Mouse (Mus musculus): Measurements from ENCODE around the gene Clcnkb.

The Clcnkb gene

GRCm38 (mm10) chr4:141404518-141405313 is 11.1 kb downstream of the Clcnkb start:
- peak; percentile 88 for DNase-seq (ENCODE audit: low spot score)

GRCm38 (mm10) chr4:141400171-141400570 is 15.6 kb downstream of the Clcnkb start:
- no peak for DNase-seq (ENCODE audit: low spot score)

DNA sequence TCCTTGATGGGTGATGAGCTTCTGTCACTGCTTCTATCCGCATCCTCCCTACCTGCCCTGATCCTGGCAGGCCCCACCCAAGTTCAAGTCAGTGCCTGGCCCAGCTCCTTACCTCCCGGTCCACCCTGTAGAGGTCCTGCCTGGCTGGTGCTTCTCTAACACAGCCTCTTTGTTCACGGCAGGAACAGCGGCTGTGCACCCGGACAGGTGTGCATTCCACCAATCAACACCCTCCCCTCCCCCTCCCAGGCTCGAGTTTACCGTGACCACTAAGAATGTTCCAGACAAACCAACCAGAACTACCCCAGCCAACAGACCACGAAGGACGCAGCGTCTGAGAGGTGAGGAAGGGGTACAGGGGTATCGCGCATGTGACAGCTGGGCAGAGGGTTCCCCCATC is 17.3 kb downstream of the Clcnkb start, which contains the start of gene Clcnka:
TSS of gene Clcnka (minus strand) at position 180 of the 400 bp plus-strand sequence.
- no peak for DNase-seq (ENCODE audit: low spot score)

DNA sequence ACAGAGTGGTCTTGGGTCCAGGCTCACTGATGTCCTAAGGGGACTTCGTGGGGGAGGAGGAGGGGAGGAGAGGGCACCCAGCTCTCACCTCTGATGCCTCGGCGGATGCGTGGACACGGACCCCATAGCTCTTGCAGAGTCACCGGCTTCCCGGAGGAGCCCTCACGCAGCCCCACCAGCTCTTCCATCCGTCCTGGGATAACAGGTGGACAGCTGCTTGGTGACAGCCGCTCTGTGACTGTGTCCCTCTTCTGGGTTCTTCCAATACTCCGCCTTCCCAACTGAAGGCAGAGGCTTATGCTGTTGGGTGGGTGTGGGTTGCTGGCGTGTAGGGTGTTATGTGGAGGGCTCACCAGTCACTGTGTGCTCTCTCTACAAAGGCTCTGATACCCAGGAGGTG is 18.0 kb downstream of the Clcnkb start:
- no peak for DNase-seq (ENCODE audit: low spot score)

DNA sequence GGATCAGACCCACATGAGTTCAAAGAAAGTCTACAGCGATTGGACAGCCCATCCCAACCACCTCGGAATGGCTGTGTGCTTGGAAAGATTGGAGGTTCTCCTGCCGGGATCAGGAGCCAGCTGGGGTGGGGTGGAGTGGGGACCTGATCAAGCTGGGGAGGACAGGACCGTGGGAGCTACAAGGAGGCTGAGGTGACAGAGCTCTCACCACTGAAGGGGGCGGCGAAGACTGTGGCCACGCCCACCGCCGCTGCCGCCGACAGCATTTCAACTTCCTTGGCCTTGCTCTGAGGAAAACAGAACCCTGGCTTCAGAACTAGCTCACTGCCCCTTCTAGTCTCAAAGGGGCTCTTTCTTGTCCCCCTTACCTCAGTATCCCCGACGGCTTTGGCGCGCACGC is 21.1 kb downstream of the Clcnkb start:
- no peak for DNase-seq (ENCODE audit: low spot score)

DNA sequence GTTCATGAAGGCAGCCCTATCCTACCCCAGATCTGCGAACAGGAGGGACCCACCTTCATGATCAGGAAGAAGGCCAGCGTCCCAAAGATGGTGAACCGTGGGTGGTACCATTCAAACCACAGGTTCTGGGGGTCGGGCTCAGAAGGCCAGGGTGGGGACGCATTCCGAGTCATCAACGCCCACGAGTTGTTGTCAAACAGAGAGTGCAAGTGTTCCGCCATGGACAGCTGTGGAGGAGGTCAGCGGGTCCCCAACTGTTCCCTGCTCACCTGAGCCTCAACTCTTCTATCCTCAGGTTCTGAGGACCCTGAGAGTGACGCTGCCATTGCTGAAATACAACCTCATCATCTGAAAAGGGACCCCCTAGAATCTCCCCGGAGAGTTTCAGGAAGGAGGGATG is 24.5 kb downstream of the Clcnkb start:
- DNase-seq (ENCODE audit: low spot score): no peak

GRCm38 (mm10) chr4:141389366-141390150 is 26.3 kb downstream of the Clcnkb start:
- DNase-seq (ENCODE audit: low spot score): no peak

DNA sequence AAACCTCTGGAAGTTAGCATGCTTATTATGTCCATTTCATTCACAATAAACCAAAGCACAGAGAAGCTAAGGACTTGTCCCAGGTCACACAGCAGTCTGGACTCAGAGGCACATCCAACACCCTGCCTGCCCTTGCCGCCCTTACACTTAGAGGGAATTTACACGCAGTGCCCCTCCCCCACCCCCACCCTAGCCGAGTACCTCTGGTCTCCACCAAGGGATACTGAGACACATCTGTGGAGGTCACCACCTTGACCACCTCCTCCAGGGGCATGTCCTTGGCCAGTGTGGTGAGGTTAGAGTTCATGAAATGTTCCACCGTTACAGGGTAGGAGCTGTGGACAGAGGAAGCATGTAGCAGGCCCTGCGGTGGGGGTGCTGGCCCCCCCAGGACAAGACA is 27.9 kb downstream of the Clcnkb start:
- DNase-seq (ENCODE audit: low spot score): no peak

GRCm38 (mm10) chr4:141387093-141387784 is 28.6 kb downstream of the Clcnkb start:
- DNase-seq (ENCODE audit: low spot score): peak; percentile 84

- DNase-seq (ENCODE audit: low spot score): no peak
Observed at GRCm38 (mm10) chr4:141386150-141386549, 29.7 kb downstream of the Clcnkb start.

- peak; percentile 44 for DNase-seq (ENCODE audit: low spot score)
Observed at GRCm38 (mm10) chr4:141385275-141385674, 30.5 kb downstream of the Clcnkb start.

DNA sequence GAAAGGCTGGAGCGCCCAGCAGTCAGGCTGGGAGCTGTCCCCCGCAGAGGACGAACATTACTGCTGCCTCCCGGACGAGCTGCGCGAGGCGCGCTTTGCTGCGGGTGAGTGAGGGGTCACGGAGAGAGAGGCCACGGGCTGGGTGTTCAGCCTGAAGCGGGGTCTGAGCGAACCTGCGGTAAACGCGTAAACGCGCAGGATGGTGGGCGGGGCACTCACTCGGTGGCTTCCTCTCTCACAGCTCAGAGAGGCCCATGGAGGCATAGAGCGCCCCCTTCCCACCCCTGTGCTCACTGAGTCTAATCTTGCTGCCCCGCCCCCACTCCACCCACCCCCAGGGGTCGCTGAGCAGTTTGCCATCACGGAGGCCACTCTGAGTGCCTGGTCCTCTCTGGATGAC is 33.4 kb downstream of the Clcnkb start:
- DNase-seq (ENCODE audit: low spot score): no peak

DNA sequence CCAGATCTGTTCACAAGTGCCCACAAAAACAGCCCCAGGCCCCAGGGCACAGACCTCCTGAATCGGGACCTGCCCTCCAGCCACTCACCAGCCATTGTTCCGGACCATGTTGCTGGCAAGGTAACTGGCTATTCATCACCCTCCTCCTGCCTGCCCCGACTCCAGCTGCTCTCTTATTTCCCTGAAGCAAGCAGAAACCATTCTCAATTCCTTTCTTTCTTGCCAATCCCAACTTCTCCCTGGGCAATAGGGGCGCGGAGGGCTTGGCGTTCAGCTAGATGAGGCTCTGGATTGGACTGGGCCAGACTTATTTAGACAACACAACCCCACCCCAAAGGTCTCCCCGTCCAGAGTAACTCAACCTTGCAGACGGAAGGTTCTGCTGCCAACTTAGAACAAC is 36.1 kb downstream of the Clcnkb start:
- DNase-seq (ENCODE audit: low spot score): no peak

GRCm38 (mm10) chr4:141372426-141372825 is 43.4 kb downstream of the Clcnkb start:
- DNase-seq (ENCODE audit: low spot score): no peak

DNA sequence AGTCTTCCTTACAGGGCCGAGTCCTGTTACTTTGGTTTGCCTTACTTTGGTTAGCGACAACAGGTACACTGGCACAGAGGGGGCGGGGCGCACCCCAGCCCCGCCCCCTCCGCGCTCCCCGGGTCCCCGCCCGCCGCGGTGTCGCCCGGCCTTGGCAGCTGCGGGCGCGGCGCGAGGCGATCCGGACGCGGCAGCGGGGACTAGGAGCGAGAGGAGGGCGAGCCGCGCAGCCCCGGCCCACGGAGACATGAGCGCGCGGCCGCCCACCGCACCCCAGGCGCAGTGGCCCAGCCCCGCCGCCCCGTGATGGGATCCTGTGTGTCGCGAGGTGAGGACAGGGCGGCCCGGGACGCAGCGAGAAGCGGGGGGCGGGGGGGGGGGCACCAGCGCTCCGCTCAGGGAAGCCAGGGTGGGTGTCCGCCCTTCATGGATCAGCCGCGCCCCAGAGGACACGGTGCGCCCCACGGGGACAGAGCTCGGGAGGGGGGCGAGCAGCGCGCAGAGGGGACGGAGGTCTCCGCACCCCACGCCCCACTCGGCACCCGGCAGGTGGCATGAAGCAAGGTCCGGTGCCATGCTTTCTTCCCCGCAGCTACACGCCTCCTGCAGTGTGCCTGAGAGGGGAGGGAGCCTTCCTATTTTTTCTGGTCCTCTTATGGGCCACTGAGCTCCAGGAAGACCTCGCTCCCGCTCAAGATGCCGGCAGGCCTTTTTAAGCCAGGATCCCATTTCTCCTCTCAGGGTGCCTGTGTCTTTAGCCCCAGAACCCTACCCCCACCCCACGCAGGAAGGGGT is 47.6 kb downstream of the Clcnkb start, which contains the start of gene Fam131c:
TSS of gene Fam131c (plus strand) at position 224 of the 795 bp plus-strand sequence.
- DNase-seq (ENCODE audit: low spot score): peak; percentile 36

DNA sequence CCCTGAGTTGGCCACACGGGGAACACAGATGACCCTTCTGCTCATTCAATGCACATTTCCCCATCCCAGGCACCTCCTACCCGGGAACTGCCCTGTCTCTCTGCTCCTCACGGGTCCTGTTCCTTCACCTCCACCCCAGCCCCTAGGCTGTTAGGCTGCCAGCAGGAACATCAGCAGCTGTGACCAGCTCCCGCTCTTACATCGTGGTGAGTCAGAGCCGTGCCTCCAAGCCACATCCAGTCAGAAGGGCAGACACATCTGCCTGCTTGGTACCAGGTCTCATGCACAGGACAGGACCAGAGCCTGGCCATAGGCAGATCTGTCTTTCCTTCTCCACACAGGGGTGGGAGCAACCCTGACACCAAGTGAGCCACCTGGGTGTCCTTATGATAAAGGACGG is 49.9 kb downstream of the Clcnkb start:
- no peak for DNase-seq (ENCODE audit: low spot score)

DNA sequence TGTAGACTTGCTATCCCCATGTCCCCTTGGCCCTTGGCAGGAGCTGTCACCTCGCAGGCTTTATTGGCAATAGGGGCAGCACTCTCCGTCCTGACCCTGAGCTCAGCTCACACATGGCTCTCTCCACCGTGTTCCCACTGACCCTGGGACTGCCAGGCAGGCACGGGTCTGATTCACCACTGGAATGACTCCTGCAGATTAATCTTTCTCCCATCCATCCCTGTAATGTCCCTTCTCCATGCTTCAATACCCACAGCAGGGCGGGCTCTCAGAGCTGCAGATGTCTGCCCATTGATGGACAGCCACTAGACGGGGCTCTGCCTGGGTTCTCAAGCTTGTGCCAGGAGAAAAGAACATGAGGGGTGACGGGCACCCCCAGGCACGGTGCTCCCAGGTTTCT is 50.7 kb downstream of the Clcnkb start:
- no peak for DNase-seq (ENCODE audit: low spot score)

DNA sequence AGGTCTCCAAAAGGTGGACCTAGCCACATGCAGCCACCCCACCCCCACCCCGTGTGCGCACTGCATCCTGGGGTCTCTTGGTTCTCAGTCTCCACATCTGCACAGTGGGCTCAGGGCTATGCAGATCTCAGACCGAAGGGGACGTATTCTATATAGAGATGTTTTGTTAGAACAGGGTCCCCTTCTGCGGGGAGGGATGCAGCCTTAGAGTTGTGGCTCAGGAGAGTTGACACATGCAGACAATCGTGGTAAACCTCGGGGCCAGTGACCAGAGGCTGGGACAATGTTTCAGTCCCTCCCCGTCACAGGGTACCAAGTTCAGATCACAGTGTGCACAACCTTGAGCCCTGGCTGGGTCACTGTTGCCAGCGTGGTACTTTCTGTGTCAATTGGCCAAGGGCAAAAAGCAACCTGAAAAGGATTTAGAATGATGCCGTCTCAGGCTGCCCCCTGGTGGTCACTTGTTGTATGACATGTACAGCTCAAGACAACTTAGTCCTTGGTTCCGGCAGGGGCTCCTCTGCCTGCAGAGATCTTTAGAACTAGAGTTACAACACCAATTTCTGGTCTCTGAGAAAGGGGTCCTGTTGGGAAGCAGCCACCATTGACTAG is 52.8 kb downstream of the Clcnkb start:
- DNase-seq (ENCODE audit: low spot score): peak; percentile 83

- DNase-seq (ENCODE audit: low spot score): no peak
Observed at GRCm38 (mm10) chr4:141360846-141361245, 55.0 kb downstream of the Clcnkb start.

GRCm38 (mm10) chr4:141359222-141359621 is 56.6 kb downstream of the Clcnkb start:
- no peak for DNase-seq (ENCODE audit: low spot score)

- DNase-seq (ENCODE audit: low spot score): no peak
Observed at GRCm38 (mm10) chr4:141357811-141358210, 58.0 kb downstream of the Clcnkb start.

Measured in urinary bladder, postnatal 14 days (tissue).